Mouse (Mus musculus): ENCODE measurements around the gene Ddx25.

DNA sequence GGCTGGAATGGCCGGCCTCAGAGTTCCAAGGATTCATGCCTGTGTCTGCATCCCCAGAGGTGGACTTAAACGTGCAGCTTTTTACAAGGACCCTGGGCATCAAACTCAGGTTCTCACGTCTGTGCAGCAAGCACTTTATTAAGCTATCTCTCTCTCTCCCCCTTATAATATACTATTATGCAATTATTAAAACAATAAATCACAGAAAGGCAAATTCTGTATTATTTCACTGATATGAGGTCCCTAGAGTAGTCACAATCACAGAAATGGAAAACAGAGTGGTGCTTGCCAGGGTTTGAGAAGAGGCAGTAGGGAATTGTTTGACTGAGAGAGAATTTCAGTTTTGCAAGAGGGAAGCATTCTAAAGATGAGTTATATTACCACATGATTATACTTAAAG lies 29.2 kb downstream of the Ddx25 start:
- no peak for TF ChIP-seq POLR2A (IDR thresholded peaks at IDR 0.05; ENCODE audit: low read depth, low read length)
- TF ChIP-seq CTCF (IDR thresholded peaks at IDR 0.05; ENCODE audit: borderline replicate concordance, insufficient read depth, low read length) = no peak
